Mouse (Mus musculus): Measurements from ENCODE around the gene Col5a3.

The Col5a3 gene

GRCm38 (mm10) chr9:20805159-20805495 lies 9.7 kb downstream of the Col5a3 start:
- DNase-seq = no peak

- peak; percentile 75 to 78 for DNase-seq
These were observed 10.4 kb downstream of the Col5a3 start for GRCm38 (mm10) chr9:20804266-20805158.

- DNase-seq = peak; percentile 22
These were observed 20.6 kb downstream of the Col5a3 start for GRCm38 (mm10) chr9:20794108-20794806.

- no peak for DNase-seq
These were observed 24.5 kb downstream of the Col5a3 start for GRCm38 (mm10) chr9:20790345-20790744.

DNA sequence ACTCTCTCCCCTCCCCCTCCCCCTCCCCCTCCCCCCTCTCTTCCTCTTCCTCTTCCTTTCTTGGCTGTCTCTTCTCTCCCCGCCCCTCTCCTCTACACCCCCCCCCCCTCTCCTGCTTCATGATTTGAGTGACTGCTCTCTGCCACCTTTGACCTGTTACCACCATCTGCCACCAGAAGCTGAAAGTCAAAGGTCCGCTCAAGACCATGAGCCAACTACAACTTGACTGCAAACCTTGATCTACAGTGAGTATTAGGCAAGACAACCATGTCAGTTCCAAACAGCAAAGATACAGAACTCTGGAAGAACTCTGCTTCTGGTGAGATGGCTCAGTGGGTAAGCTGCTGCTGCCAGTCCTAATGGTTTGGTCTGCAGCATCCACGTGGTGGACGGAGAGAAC lies 25.2 kb downstream of the Col5a3 start:
- peak in 1 of 2 experiments; percentile 8 for DNase-seq

DNA sequence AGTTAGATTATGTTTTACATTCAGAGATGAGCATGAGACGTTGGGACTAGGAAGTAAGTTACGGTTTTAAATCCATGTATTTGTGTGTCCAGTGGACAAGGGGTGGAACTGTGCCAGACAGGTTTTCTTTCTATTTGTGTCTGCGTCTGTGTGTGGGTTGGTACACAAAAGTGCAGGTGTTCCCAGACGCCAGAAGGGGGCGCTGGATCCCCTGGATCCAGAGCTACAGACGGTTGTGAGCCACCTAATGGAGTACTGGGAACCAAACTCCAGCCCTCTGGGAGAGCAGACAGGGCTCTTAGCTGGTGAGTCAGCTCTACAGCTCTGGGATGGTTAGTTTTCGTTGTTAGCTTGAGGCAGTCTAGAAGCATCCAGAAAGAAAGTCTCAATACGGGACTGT lies 26.9 kb downstream of the Col5a3 start:
- no peak for DNase-seq

GRCm38 (mm10) chr9:20785055-20785454 lies 29.8 kb downstream of the Col5a3 start:
- DNase-seq = no peak

GRCm38 (mm10) chr9:20781286-20781685 lies 33.6 kb downstream of the Col5a3 start:
- peak; percentile 61 to 63 for DNase-seq

GRCm38 (mm10) chr9:20765274-20765673 lies 49.6 kb downstream of the Col5a3 start:
- no peak for DNase-seq

DNA sequence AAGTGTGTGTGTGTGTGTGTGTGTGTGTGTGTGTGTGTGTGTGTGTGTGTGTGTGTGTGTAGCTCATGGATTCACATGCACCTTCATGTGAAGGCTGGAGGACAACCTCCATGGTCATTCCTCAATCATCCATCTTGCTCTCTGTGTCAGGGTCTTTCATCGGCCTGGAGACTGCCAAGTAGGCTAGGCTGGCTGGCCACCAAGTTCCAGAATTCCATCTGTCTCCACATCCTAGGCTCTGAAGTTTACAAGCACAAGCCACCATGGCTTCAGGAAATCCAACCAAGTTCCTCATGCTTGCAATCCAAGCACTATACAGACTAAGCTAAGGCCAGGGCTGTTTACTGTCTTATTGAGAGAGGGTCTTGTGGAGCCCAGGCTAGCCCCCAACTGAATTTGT lies 51.8 kb downstream of the Col5a3 start:
- no peak for DNase-seq

DNA sequence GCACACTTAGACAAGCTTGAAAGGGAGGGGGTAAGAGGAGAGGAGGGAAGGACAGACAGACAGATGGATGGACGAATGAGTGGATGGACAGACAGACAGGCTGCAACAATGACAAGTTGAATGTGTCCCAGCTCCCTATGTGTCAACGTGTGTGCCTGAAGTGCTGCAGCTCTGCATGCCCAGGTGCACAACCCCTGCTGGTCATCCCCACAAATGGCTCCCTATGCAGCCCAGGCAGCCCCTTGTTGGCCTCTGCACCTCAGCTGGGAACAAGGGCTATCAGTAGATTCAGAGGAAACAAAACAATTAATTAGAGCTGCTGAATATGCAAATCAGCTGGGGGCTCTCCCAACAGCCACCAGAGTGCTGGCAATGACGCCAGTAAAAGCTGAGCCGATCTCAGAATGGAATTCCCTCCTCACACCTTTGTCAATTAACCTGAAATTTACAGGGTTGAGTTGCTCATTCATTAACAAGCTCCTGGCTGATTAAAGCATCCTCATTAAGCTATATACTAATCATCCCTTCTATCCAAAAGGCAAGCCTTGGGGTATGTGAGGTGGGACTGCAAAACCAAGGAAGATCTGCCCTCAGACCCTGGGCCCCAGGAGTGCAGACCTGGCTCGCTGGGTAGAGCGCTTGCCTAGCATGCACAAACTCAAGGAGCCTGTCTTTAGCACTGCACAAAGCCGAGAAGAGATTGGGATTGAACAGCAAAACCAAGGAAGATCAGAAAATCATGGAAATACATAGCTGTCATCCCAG lies 52.5 kb downstream of the Col5a3 start:
- no peak for DNase-seq

- no peak for DNase-seq
These were observed 53.5 kb downstream of the Col5a3 start for GRCm38 (mm10) chr9:20761388-20761787.

- DNase-seq = peak; percentile 68 to 71
These were observed 54.1 kb downstream of the Col5a3 start for GRCm38 (mm10) chr9:20760813-20761212.

GRCm38 (mm10) chr9:20758896-20759295 lies 56.0 kb downstream of the Col5a3 start:
- DNase-seq = no peak

- no peak for DNase-seq
These were observed 56.6 kb downstream of the Col5a3 start for GRCm38 (mm10) chr9:20758243-20758642.

DNA sequence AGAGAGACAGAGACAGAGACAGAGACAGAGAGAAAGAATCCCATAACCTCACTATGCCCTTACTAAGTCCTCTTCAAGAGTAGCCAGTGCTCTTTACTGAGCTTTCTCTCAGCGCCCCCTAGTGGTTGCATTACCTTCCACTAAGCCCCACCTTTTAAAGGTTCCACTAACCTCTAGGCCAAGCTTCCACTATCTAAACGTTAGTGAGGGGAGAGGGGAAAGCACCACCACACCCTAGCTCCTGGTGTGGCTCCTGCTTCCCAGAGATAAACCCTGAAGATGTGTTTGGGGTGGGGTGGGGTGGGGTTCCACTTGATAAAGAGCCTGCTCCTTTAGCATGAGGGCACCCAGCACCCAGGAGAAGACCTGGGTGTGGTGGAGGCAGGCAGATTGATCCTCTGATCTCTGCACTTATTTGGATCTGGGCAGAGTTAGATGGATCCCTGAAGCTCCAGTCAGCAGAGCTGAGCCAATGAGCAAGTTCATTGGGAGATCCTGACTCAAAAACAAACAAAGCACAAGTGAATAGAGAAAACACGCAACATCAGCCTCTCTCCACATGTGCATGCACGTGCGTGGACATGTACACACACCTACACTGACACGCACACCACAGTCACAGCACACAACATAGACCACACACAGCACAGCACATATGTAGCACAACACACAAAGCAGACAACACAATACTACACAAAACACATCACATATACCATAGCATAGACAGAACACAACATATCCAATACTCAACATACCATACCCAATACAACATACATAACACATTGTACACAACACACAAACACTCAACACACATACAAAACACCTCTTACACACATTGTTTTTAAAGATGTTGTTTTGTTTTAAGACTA lies 57.5 kb downstream of the Col5a3 start:
- peak; percentile 41 to 77 for DNase-seq

DNA sequence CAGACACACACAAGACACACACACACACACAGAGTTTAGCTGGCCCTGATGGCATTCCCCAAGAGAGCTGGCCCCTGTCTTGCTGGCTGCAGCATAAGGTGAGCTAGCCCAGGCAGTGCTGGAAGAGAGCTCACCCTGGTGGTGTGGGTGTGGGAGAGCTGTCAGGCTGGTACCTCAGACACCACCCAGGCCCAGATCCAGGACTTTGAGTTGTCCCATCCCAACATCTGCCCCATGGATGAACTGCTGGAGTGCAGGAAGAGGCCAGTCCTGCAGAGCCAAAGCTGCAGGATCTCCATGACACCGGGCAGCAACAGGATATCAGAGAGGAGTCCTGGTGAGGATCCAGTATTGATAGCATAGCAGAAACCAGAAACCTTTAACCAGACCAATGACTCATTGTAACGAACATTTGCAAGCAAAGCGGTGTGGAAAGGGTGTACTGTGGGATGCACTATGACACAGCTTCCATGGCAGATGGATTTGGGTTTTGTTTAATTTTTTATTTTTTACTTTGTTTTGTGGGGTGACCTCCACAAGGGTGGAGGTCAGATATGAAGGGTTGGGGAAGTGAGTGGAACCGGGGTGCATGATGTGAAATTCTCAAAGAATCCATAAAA lies 58.7 kb downstream of the Col5a3 start:
- no peak for DNase-seq

DNA sequence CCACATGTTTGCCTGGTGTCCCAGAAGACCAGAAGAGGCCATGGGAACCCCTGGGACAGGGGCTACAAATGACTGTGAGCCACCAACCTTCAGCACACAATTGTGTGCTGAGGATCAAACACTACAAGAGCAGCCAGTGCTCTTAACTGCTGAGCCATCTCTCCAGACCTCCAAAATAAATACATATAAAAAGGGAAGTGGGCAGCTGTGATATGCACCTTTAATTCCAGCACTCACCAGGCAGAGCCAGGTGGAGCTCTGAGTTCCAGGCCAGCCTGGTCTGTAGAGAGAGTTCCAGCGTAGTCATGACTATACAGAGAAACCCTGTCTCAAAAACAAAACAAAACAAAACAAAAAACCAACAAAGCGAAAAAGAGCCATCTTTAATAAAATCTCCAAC lies 60.5 kb downstream of the Col5a3 start:
- no peak for DNase-seq

DNA sequence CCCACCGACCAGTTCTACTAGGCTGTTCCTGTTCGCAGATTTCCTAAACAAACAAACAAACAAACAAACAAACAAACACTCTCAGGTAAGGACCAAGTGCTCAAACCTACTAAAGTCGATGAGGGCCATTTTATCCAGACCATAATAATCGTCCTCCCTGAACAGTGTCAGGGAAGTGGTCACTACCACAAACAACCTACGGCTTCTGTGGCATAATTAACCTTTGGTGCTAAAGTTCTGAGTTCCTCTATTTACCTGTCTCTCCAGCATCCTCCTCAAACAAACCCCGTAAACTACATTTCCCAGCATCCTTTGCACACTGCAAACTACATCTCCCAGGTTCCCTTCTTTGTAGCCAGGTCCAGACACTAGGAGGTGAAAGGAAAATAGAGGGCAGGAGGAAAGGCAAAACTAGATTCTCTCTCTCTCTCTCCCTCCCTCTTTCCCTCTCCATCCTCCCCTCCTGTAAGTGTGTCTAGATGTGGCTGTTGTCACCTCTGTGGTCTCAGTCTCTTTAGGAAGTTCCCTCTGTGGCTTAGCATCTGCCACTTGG lies 63.3 kb downstream of the Col5a3 start:
- DNase-seq = peak; percentile 17 to 26

GRCm38 (mm10) chr9:20749213-20749612 lies 65.7 kb downstream of the Col5a3 start:
- no peak for DNase-seq

GRCm38 (mm10) chr9:20748540-20748939 lies 66.3 kb downstream of the Col5a3 start:
- no peak for DNase-seq

DNA sequence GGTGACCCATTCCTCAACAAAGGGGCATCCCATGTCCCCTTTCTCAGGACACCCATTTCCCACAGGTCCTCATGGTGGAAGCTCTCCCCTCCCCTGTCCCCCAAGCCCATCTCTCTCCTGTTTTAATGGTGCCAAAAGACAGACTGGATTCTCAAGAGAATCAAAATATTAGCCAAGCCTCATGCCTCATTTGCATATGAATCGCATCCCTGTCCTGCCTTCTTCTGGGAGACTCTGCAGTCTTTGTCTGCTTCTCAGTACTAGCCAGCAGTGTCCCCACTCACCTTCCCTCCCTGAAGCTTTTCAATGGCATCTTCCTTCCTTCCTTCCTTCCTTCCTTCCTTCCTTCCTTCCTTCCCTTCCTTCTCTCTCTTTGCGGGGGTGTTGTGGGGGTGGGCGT lies 67.2 kb downstream of the Col5a3 start:
- DNase-seq = no peak
